Mouse (Mus musculus) A20 (cell line): ENCODE data around the gene Zfp592.

Experiments used
- DNase-seq: peaks from one replicate; pipeline ENCODE4 v3.0.0-alpha.2; 2011; ENCODE audit warnings: low read depth, low spot score

Zfp592 gene

DNA sequence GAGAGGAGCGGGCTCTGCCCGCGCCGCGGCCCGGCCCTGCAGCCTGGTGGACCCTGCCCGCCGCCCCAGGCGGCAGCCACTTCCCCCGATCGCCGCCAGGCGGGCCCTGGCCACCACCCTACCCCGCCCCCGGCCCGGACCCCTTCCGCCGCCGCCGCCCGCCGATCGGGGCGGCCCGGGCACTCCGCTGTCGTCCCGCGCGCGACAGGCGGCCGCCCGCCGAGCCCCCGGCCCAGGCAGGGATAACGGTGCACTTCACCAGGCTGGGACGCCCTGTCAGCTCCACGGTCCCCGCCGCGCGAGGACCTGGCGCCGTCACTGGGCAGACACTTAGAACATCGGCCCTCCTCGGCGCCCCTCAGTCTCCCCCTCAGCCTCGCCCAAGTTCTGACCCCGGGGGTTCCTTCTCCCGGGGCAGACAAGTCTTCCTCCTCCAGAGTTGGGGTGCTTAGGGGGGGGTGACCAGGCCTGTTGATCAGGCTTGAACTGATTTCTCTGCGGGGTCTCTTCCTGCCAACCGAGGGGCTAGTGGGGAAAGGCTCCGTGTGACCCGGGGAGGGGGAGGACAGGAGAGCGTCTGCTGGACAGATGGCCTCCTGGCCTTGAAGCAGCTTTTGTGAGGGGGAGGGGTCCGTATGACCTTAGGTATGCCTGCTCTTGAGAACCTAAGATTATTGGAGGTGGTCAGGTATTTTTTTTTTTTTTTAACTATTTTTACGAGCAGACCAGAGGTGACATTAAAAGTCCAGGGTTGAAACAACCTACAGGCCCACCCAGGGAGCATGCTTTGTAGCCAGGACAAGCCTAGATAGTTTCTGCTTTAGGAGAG is 567 bp downstream of the Zfp592 start:
- DNase-seq, result peak; percentile 78

- DNase-seq, result no peak
Observed at GRCm38 (mm10) chr7:80994663-80995005, 1.2 kb downstream of the Zfp592 start.

DNA sequence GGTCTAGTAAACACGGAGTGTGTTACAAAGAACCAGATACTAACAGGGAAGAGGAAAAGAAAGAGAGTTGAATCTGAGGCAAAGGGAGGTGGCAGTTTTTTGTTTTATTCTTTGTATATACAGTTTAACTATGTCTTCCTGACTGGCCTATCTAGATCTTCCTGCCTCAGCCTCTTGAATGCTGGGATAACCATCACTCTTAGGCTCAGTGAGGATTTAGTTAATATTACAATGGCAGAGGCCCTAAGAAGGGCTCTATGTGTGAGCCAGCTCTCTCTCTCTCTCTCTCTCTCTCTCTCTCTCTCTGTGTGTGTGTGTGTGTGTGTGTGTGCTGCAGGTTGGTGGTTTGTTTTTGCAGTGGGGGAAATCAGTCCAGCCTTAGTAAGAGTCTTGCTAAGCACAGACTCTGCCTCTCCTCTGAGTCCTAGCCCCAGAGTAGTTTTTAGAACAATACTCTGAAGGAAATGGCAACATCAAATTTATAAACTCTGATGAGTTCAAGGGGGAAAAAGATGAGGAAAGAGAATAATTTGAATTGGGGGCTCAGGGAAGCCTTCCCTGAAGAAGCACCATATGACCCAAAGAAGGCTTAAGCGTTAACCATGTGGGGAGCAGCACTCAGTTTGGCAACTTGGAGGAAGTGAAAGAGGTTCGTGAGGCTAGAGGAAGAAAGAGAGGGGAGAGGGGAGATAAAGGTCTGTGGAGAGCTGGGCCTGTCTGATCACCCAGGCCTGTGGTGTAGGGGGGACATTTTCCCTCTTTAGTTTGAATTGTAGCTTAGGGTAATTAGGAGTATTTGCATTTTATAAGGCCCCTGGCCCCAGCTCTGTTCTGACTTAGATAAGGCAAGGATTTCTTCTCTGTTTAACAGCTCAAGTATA is 2.0 kb downstream of the Zfp592 start:
- DNase-seq, result peak; percentile 91

DNA sequence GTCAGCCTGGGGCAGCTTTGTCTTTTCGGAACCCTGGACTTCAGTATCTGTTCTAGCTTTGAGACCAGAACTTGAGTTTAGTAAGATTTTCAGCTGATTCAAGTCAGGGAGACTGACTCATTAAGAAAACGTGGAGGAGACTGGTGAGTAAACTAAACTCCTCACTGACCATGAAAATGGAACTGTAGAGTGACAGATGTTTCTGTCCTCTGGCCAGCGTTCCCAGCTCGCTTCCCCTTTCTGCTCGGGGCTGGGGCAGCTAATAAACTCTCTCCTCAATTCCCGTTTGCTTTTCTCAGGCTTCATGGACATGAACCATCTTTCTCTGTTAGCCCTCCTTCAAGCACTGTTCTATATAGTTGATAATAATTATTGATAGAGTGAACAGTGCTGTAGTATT is 4.3 kb downstream of the Zfp592 start:
- peak; percentile 91 for DNase-seq

- peak; percentile 54 for DNase-seq
Observed at GRCm38 (mm10) chr7:80999536-80999935, 6.1 kb downstream of the Zfp592 start.

DNA sequence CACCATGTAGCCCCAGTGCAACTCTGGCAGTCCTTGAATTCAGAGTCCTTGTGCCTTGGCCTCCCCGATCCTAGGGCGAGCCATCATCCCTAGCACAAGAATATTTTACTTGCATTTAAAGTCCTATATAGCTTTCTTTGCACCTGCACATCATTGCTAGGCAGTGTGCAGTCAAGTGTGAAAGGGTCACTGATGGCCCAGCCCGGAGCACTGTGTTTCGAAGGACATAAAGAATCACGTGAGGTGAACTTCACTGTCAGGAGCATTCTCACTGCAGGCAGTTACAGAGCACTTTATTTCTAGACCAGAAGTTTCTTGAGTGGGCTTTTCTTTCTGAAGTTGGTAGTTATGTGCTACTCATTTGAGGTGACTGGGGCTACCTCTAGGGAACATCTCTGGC is 8.4 kb downstream of the Zfp592 start:
- peak; percentile 68 for DNase-seq

- peak; percentile 73 for DNase-seq
Observed at GRCm38 (mm10) chr7:81004556-81005079, 11.1 kb downstream of the Zfp592 start.

- no peak for DNase-seq
Observed at GRCm38 (mm10) chr7:81005969-81006368, 12.5 kb downstream of the Zfp592 start.

DNA sequence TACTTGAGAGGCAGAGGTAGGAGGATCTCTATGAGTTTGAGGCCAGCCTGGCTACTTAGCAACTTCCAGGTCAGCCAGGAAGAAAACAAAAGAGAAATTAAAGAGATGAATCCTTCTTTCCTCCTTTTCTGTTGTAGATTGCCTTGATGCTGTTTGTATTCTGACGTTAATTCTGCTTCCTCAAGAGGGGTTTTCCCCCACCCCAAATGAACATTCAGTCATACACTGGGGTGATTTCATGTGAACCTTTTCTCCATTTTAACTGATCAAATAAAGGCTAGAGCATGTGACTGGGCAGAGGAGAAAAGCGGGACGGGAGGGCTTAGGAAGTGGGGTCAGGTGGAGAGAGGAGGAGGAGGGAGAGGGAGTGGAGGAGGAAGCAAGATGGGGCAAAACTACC is 14.8 kb downstream of the Zfp592 start:
- DNase-seq, result no peak

DNA sequence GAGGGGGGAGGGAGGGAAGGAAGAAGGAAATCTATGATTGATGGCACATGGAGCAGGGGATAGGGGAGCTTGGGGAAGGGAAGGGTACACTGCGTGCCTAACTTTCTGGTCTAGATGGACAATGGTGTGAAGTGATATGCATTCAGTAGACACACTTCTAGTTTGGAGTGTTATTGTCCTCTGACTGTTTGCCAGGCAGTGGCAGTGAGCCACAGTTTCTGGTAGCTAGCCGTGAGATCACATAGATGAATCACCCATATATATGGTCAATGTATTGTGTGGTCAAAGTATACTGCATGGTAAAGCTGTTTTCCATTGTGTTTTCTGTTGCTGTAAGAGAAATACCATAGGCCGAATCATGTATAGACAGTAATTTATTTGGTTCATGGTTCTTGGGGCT is 18.1 kb downstream of the Zfp592 start:
- DNase-seq, result no peak

- DNase-seq, result no peak
Observed at GRCm38 (mm10) chr7:81020307-81020706, 26.8 kb downstream of the Zfp592 start.

DNA sequence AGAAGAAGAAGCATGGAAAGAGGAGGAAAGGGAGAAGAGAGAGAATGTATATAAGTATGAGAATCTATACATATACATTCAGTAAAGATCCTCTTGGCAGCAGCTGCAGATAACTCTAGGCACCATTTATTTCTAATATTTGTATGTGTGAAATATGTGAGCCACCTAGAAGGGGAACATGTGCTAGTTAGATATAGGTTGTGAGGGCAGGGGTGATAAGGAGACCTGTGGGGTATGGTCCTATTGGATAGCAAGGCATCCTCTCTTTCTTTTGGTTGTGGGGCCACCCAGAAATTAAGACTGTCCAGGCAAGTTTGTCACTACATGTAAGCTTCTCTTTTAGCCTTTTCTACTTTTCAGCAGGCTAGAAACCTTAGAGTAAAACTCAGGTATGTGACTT is 29.2 kb downstream of the Zfp592 start:
- no peak for DNase-seq

- no peak for DNase-seq
Observed at GRCm38 (mm10) chr7:81024118-81024517, 30.6 kb downstream of the Zfp592 start.

DNA sequence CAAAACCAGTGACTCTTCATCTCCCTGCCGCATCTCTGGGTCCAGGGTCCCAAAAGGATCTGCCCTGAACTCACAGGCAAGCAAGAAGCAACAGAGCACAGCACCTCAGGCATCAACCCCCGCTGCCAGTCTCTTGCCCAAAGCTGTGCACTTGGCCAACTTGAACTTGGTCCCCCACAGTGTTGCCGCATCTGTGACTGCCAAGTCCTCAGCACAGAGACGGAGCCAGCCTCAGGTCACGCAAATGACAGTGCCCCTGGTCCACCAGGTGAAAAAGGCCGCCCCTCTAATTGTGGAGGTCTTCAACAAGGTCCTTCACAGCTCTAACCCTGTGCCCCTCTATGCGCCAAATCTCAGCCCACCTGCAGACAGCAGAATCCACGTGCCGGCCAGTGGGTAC is 31.2 kb downstream of the Zfp592 start:
- no peak for DNase-seq

GRCm38 (mm10) chr7:81025751-81026150 is 32.3 kb downstream of the Zfp592 start:
- DNase-seq, result no peak

- no peak for DNase-seq
Observed at GRCm38 (mm10) chr7:81039711-81040110, 46.2 kb downstream of the Zfp592 start.

GRCm38 (mm10) chr7:81043023-81043620 is 49.6 kb downstream of the Zfp592 start:
- no peak for DNase-seq

GRCm38 (mm10) chr7:81047847-81048246 is 54.4 kb downstream of the Zfp592 start:
- DNase-seq, result no peak

DNA sequence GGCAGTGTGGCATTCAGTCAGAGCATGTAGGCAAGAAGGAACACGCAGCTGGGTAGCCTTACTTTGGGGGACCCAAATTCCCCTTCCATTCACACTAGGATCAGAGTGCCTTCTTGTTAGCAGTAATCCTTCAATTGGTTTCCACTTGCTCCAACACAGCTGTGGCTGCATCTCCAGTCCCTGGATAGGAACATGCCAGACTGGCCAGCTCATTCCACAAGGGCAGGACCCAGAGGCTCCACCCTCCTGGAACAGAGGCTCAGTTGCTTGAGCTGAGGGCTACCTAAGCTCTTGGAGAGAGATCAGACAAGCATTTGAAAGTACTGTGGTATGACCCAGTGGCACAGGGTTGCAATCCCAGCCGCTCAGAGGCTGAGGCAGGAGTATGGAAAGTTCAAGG is 55.0 kb downstream of the Zfp592 start:
- no peak for DNase-seq

DNA sequence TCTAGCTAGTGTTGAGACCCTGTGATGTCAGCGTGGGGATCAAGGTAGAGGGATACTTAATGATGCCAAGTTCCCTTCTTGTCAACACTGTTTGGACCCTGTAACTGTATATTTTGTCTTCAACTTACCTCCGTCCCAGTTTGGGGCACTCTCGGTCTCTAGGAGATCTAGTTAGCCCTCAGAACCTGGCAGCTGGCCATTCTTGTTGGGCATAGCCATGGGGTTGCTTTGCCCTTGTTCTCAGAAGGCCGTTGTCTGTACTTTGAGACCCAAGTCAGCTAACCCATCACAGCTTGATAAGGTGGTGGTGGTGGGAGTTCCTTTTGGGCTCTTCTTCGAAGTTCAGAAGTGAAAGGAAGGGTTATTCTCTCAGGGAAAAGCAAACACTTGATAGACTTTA is 56.5 kb downstream of the Zfp592 start:
- no peak for DNase-seq

DNA sequence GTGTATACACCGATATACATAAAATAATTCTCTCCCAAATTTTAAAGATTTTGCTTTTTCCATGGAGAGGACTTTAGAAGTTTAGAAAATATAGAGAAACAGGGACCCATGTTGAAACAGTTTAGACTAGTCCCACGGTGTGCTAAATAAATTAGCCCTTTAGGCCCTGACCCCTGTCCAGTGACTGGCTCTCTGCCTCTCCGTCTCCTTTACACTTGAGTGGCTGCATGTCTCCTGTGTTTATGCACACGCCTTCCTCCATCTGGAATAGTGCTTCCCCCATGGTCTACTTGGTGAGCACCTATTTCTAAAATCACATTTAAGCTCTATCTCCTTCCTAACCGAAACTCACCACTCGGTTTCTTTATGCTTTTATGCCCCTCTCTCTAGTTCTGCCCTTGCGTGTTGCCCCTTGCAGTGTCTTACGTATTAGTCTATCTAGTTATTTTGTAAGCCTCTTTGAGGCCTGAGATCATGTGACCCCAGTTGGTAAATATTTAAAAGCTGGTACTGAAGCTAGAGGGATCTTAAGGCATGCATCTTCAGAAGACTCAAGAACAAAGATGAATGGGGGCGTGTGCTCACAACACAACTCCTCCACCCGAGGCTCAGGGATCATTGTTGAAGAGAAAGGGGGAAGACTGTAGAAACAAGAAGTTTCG is 62.4 kb downstream of the Zfp592 start:
- DNase-seq, result no peak

DNA sequence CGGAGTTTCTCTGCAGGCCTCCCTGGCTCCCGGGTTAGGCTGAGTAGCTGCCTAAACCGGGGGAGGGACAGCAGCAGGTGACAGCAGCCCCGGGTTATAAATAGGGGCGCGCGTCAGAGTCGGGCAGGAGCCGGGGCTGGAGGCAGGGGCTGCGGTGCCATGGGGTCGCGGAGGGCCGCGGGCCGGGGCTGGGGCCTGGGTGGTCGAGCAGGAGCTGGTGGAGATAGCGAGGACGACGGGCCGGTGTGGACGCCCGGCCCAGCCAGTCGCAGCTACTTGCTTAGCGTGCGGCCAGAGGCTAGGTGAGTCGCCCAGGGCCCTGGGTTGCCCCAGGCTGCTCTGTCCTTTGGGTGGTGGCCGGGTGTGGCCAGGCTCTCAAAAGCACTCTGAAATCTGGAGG is 64.0 kb downstream of the Zfp592 start, which contains the start of gene Alpk3:
Gene Alpk3, plus strand, starts transcription at position 130 of the 400 bp plus-strand sequence.
- DNase-seq, result no peak
